Mouse (Mus musculus): ENCODE measurements around the gene Fuz. TPM values are rescaled to one million over a fixed set of nuclear protein-coding genes. Genes with fewer than 3 reads are reported as not detected.

Fuz gene
- total RNA-seq (2014; rRNA removed; ENCODE audit: low replicate concordance), result 25.0 and 50.8 TPM in 2 replicates
- polyA plus RNA-seq (2015; fragmentation: Nextera tagmentation; extraction: Ambion mirVana), result 10.0 and 12.0 TPM in 2 replicates

DNA sequence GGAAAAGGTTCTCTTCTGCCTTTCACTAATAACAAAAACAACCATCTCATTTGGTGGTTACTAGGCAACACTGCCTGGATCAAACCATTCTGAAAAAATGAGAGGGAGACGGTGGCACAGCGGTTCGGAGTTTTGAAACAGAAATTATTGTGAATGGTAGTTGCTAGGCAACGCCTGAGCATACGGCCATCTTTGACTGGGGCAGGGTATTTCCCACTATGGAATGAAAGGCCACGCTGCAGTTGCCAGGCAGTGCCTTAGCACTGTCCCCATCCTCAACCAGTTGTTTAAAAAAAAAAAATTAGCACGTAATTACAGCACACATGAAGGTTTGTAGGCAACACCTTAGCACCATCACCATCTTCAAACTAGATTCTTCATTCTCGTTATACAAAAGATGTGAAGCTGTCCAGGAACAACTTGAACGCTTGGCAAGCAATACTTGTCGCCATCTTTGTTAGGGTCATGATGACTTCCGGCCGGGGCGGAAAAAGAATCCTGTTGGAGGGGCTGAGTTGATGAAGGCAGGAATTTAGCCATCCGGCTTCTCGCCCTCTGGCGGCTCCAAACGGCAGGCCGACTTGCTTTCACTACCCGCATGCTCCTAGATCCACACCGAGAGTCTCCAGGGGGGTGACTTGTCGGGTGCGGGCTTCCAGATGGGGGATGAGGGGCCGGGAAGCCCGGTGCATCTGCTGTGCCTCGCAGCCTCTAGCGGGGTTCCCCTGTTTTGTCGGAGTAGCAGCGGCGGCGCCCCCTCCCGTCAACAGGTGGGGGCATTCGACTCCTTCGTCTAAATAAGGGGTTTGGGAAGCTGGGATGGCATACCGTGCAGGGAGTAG, at the start of gene Fuz:
Gene Fuz, plus strand, starts transcription at position 487 of the 842 bp plus-strand sequence.
- H3K9ac ChIP-seq (replicated peaks; ENCODE audit: low read depth, low read length), result peak within 1 kb of the TSS; percentile 62
- peak; percentile 69 for TF ChIP-seq EP300 (IDR thresholded peaks at IDR 0.05; ENCODE audit: low read depth)
- TF ChIP-seq CTCF (IDR thresholded peaks at IDR 0.05; ENCODE audit: low read depth), result peak; percentile 59
- peaks cover 28% of the 10 kb centered on the region for H3K4me1 ChIP-seq (ENCODE audit: control insufficient read depth, insufficient read depth)
- H3K9me3 ChIP-seq (replicated peaks; ENCODE audit: control insufficient read depth, low read length), result no peaks in the 10 kb centered on the region
- ATAC-seq (ENCODE audit: insufficient read depth, low read depth) (peak; percentile 63), DNase-seq (ENCODE audit: low spot score) (peak; percentile 96)
- 2% methylated on average over 34 of the region's 34 CpGs for WGBS
- peak within 1 kb of the TSS; percentile 69 for H3K4me3 ChIP-seq (ENCODE audit: low read depth, low read length)
- H3K27ac ChIP-seq (ENCODE audit: low read depth), result peak within 1 kb of the TSS; percentile 78
- H3K4me2 ChIP-seq (ENCODE audit: low read depth, low read length), result peak within 1 kb of the TSS; percentile 82
- H3K36me3 ChIP-seq (replicated peaks; ENCODE audit: control insufficient read depth, insufficient read depth, low read length), result peaks cover 15% of the 10 kb centered on the region
- no peaks in the 10 kb centered on the region for H3K27me3 ChIP-seq (ENCODE audit: control insufficient read depth, insufficient read depth, low read length)

DNA sequence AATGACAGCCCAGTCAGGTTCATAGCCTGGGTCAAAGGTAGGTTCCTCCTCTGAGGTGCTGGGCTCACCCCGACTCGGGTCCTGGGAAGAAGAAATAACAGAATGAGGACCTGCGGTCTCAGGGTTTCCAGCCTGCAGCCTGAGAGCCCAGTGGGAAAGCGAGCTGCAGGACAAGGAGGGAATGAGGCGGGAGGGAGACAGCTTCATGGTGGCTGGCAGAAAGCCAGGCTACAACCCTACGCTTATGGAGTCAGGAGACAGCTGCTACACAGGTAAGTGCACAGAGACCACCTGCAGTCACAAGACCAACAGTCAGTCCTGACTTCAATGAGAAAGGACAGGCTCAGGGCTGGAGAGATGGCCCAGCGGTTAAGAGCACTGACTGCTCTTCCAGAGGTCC, 49.1 kb upstream of the Fuz start:
- ATAC-seq (ENCODE audit: insufficient read depth, low read depth) (no peak), DNase-seq (ENCODE audit: low spot score) (no peak)
- no peak for TF ChIP-seq EP300 (IDR thresholded peaks at IDR 0.05; ENCODE audit: low read depth)
- TF ChIP-seq CTCF (IDR thresholded peaks at IDR 0.05; ENCODE audit: low read depth), result no peak
- H3K27me3 ChIP-seq (ENCODE audit: control insufficient read depth, insufficient read depth, low read length), result no peaks in the 10 kb centered on the region
- 82% methylated on average over 7 of the region's 7 CpGs for WGBS
- no peak overlapping the region for H3K4me3 ChIP-seq (ENCODE audit: low read depth, low read length)
- no peak overlapping the region for H3K4me2 ChIP-seq (ENCODE audit: low read depth, low read length)
- H3K9me3 ChIP-seq (replicated peaks; ENCODE audit: control insufficient read depth, low read length), result no peaks in the 10 kb centered on the region
- peaks cover 52% of the 10 kb centered on the region for H3K36me3 ChIP-seq (replicated peaks; ENCODE audit: control insufficient read depth, insufficient read depth, low read length)
- no peak overlapping the region for H3K27ac ChIP-seq (ENCODE audit: low read depth)
- no peak overlapping the region for H3K9ac ChIP-seq (replicated peaks; ENCODE audit: low read depth, low read length)
- peaks cover 16% of the 10 kb centered on the region for H3K4me1 ChIP-seq (ENCODE audit: control insufficient read depth, insufficient read depth)

DNA sequence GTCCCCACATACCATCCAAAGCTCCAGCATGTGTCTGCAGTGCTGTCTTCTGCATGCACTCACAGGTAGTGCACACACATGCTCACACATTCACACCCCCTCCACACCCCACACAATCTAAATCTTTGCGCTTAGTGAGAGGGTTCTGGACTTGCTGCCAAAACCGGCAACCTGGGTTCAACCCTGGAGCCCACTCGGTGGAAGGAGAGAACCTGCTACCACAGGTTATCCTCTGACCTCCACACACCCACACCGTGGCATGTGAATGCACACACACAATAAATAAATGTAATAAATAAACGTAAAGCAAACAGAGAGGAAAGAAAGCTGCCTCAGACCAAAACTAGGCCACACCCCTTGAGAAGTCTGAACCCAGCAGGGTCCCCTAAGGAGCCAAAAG, 48.1 kb upstream of the Fuz start:
- no peaks in the 10 kb centered on the region for H3K9me3 ChIP-seq (replicated peaks; ENCODE audit: control insufficient read depth, low read length)
- 71% methylated on average over 5 of the region's 5 CpGs for WGBS
- H3K4me2 ChIP-seq (ENCODE audit: low read depth, low read length), result peak overlapping the region; percentile 82
- peaks cover 43% of the 10 kb centered on the region for H3K36me3 ChIP-seq (replicated peaks; ENCODE audit: control insufficient read depth, insufficient read depth, low read length)
- H3K27me3 ChIP-seq (ENCODE audit: control insufficient read depth, insufficient read depth, low read length), result no peaks in the 10 kb centered on the region
- peak overlapping the region; percentile 48 for H3K9ac ChIP-seq (replicated peaks; ENCODE audit: low read depth, low read length)
- peak overlapping the region; percentile 81 for H3K4me3 ChIP-seq (ENCODE audit: low read depth, low read length)
- peaks cover 16% of the 10 kb centered on the region for H3K4me1 ChIP-seq (ENCODE audit: control insufficient read depth, insufficient read depth)
- TF ChIP-seq EP300 (IDR thresholded peaks at IDR 0.05; ENCODE audit: low read depth) (no peak), CTCF (IDR thresholded peaks at IDR 0.05; ENCODE audit: low read depth) (no peak)
- no peak for DNase-seq (ENCODE audit: low spot score)
- no peak for ATAC-seq (ENCODE audit: insufficient read depth, low read depth)
- H3K27ac ChIP-seq (ENCODE audit: low read depth), result no peak overlapping the region

DNA sequence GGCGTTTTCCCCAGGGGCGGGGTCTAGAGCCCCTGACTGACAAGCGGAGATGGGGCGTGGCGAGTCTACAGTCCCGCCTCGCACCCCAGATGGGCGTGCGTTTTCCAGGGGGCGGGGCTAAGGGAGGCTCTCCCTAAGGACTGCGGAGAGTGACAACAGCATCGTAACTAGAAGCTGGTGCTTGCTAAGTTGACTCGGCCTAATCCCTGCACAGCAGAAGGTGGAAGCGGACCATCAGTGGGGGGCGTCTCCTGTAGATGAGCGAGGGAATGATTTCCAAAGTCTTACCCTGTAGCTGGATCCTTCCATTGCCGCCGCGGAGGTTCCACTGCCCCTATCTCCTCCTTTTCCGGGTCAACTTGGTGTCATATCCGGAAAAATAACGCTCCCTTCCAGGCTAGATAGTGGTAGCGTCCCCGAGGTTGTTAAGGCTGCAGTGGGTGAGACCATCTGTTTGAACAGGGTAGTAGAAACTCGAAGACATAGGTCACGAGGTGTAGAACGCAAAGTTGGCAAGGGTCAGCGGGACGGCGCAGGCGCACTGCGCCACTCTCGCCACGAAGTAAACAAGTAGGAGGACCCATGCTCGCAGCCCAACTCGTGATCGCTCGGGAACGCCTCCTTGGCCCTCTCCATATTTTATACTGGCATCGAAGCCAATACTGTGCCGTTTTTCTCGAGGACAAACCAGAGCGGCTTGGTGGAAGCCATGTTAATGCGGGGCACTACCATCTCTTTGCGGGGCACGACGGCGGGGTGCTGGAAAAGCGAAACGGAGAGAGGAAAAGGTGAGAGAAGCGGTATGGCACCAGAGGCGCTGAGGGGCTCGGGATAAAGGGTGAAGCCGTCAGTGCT, 47.1 kb upstream of the Fuz start, which contains the start of the genes Akt1s1 and Tbc1d17:
Gene Akt1s1, plus strand, starts transcription at position 431 of the 855 bp plus-strand sequence.
Gene Tbc1d17, minus strand, starts transcription at position 519 of the 855 bp plus-strand sequence.
- WGBS, result under 1% methylated on average over 54 of the region's 54 CpGs
- Histone ChIP-seq H3K36me3 (replicated peaks; ENCODE audit: control insufficient read depth, insufficient read depth, low read length) (peaks cover 37% of the 10 kb centered on the region), H3K9ac (replicated peaks; ENCODE audit: low read depth, low read length) (peak within 1 kb of the TSS; percentile 83), H3K9me3 (replicated peaks; ENCODE audit: control insufficient read depth, low read length) (no peaks in the 10 kb centered on the region), H3K4me3 (ENCODE audit: low read depth, low read length) (peak within 1 kb of the TSS; percentile 81), H3K27me3 (ENCODE audit: control insufficient read depth, insufficient read depth, low read length) (no peaks in the 10 kb centered on the region), H3K4me1 (ENCODE audit: control insufficient read depth, insufficient read depth) (peaks cover 20% of the 10 kb centered on the region), H3K4me2 (ENCODE audit: low read depth, low read length) (peak within 1 kb of the TSS; percentile 82), H3K27ac (ENCODE audit: low read depth) (peak within 1 kb of the TSS; percentile 98)
- DNase-seq (ENCODE audit: low spot score), result peak; percentile 99
- peak; percentile 83 for ATAC-seq (ENCODE audit: insufficient read depth, low read depth)
- TF ChIP-seq CTCF (IDR thresholded peaks at IDR 0.05; ENCODE audit: low read depth) (no peak), EP300 (IDR thresholded peaks at IDR 0.05; ENCODE audit: low read depth) (peak; percentile 91)

DNA sequence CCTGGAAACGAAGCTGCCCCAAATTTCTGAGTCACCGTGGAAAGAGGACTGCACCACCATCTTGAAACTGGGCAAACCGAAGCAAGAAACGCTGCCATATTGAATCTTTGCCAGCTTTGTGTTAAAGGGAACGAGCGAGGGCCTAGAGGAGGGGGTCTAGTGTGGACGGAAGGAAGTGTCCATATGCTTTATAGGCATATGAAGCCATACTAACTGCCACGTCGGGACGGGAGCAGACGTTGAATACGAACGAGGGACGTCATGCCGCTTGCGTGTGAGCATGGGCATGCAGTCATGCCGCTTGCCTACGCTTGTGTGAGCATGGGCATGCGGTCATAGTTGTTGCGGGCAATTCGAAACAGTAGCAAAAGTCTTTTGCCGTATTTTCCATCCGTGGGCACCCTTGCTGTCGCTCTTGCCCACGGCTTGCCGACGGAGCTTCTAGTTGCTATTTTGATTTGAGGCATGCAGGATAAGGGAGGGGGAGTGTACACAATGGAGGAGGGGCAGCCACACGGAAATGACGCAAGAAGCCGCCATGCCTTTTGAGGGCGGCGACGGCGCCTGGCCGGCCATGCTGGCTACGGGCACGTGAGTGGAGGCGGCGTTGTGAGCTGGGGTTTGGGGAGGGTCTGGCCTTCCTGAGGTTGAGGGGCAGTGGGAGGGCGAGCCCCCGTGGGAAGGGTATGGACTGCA, 46.3 kb upstream of the Fuz start:
- peaks cover 21% of the 10 kb centered on the region for H3K4me1 ChIP-seq (ENCODE audit: control insufficient read depth, insufficient read depth)
- no peaks in the 10 kb centered on the region for H3K27me3 ChIP-seq (ENCODE audit: control insufficient read depth, insufficient read depth, low read length)
- no peaks in the 10 kb centered on the region for H3K9me3 ChIP-seq (replicated peaks; ENCODE audit: control insufficient read depth, low read length)
- ATAC-seq (ENCODE audit: insufficient read depth, low read depth), result peak; percentile 67
- peak overlapping the region; percentile 81 for H3K4me3 ChIP-seq (ENCODE audit: low read depth, low read length)
- TF ChIP-seq CTCF (IDR thresholded peaks at IDR 0.05; ENCODE audit: low read depth) (no peak), EP300 (IDR thresholded peaks at IDR 0.05; ENCODE audit: low read depth) (0 out of 2 replicates have a peak, but pooled peaks have one; percentile 62)
- H3K4me2 ChIP-seq (ENCODE audit: low read depth, low read length), result peak overlapping the region; percentile 82
- peak overlapping the region; percentile 83 for H3K9ac ChIP-seq (replicated peaks; ENCODE audit: low read depth, low read length)
- DNase-seq (ENCODE audit: low spot score), result peak; percentile 96
- WGBS, result under 1% methylated on average over 41 of the region's 41 CpGs
- peaks cover 29% of the 10 kb centered on the region for H3K36me3 ChIP-seq (replicated peaks; ENCODE audit: control insufficient read depth, insufficient read depth, low read length)
- peak overlapping the region; percentile 98 for H3K27ac ChIP-seq (ENCODE audit: low read depth)

Measured in heart, postnatal 0 days (tissue).